Mouse (Mus musculus) heart, embryonic 11.5 days (tissue): ENCODE data around the gene Gck. TPM values are rescaled to one million over a fixed set of nuclear protein-coding genes. Genes with fewer than 3 reads are reported as not detected.

Experiments used
- ATAC-seq: fragments of 200-750 bp; cut with Nextera tagmentation; replicated peaks from 2 replicates; pipeline ENCODE4 v1.8.0; 2017; ENCODE audit warnings: moderate library complexity; ENCODE audit not compliant: insufficient number of reproducible peaks, low FRiP score, low TSS enrichment
- H3K27ac ChIP-seq: fragments of 300-500 bp; sonication (generic); 2 replicates; pipeline ENCODE4 v1.5.1; 2014; ENCODE audit warnings: mild to moderate bottlenecking, low read depth, low read length
- H3K27me3 ChIP-seq: fragments of 300-500 bp; sonication (generic); 2 replicates; pipeline ENCODE4 v1.6.1; 2014; ENCODE audit warnings: mild to moderate bottlenecking, low read length, mixed read lengths; ENCODE audit not compliant: control insufficient read depth, insufficient read depth
- H3K36me3 ChIP-seq: fragments of 300-500 bp; sonication (generic); 2 replicates; pipeline ENCODE4 v1.6.1; 2014; ENCODE audit warnings: mild to moderate bottlenecking, low read length, moderate library complexity, mixed read lengths; ENCODE audit not compliant: control insufficient read depth, insufficient read depth
- H3K4me1 ChIP-seq: fragments of 300-500 bp; sonication (generic); 2 replicates; pipeline ENCODE4 v1.6.1; 2014; ENCODE audit warnings: low read length; ENCODE audit not compliant: control insufficient read depth, insufficient read depth
- H3K4me2 ChIP-seq: fragments of 300-500 bp; sonication (generic); 2 replicates; pipeline ENCODE4 v1.6.1; 2014; ENCODE audit warnings: mild to moderate bottlenecking, moderate library complexity
- H3K4me3 ChIP-seq: fragments of 300-500 bp; sonication (generic); 2 replicates; pipeline ENCODE4 v1.5.1; 2014; ENCODE audit warnings: low read depth, low read length
- H3K9ac ChIP-seq: fragments of 300-500 bp; sonication (generic); 2 replicates; pipeline ENCODE4 v1.6.1; 2014; ENCODE audit warnings: mild to moderate bottlenecking, low read depth, low read length, moderate library complexity
- H3K9me3 ChIP-seq: fragments of 300-500 bp; sonication (generic); replicated peaks from 2 replicates; pipeline ENCODE4 v1.6.1; 2016; ENCODE audit warnings: low read length; ENCODE audit not compliant: control insufficient read depth
- WGBS: fragments of 180-500 bp; shearing (Covaris S2); extraction: QIAGEN DNeasy Blood & Tissue Kit; methylation state at CpG from one replicate; pipeline ENCODE4 v1.1.7; 2014; ENCODE audit not compliant: insufficient replicate concordance; 5-methylcytosine and 5-hydroxymethylcytosine counted together
- polyA plus RNA-seq: library from polyadenylated mRNA; unstranded; fragments of >200 nt; fragmentation: Nextera tagmentation; extraction: Ambion mirVana; gene quantifications from 2 replicates; pipeline ENCODE4 v1.2.1, GENCODE M21; 2014

Gene Gck
- polyA plus RNA-seq, 1 experiment from 2014 or later: 2.6 TPM

GRCm38 (mm10) chr11:5983629-5984028 lies 33.7 kb upstream of the Gck start:
- H3K4me3 ChIP-seq: no peak overlapping the region
- WGBS: 83% methylated on average over 5 of the region's 5 CpGs

GRCm38 (mm10) chr11:5981323-5981722 lies 31.4 kb upstream of the Gck start:
- no peak overlapping the region for H3K4me3 ChIP-seq
- H3K4me1 ChIP-seq: 0 out of 2 replicates have a peak, but pooled peaks cover 2% of the 10 kb centered on the region
- no peaks in the 10 kb centered on the region for H3K9me3 ChIP-seq
- no peaks in the 10 kb centered on the region for H3K27me3 ChIP-seq
- H3K36me3 ChIP-seq: no peaks in the 10 kb centered on the region
- WGBS: 77% methylated on average over 7 of the region's 7 CpGs
- H3K9ac ChIP-seq: no peak overlapping the region
- no peak overlapping the region for H3K4me2 ChIP-seq
- no peak overlapping the region for H3K27ac ChIP-seq
- no peak for ATAC-seq

More at GRCm38 (mm10) chr11:5983629-5984028, 33.7 kb upstream of the Gck start:
- Histone ChIP-seq H3K9me3 (no peaks in the 10 kb centered on the region), H3K9ac (no peak overlapping the region), H3K27ac (no peak overlapping the region), H3K4me2 (no peak overlapping the region), H3K36me3 (no peaks in the 10 kb centered on the region), H3K27me3 (no peaks in the 10 kb centered on the region), H3K4me1 (no peaks in the 10 kb centered on the region)
- ATAC-seq: no peak

GRCm38 (mm10) chr11:5980561-5980960 lies 30.7 kb upstream of the Gck start:
- no peaks in the 10 kb centered on the region for H3K27me3 ChIP-seq
- no peak overlapping the region for H3K27ac ChIP-seq
- H3K36me3 ChIP-seq: no peaks in the 10 kb centered on the region
- H3K9ac ChIP-seq: no peak overlapping the region
- no peak overlapping the region for H3K4me2 ChIP-seq
- ATAC-seq: no peak
- H3K4me1 ChIP-seq: peaks cover 6% of the 10 kb centered on the region; the same call in 1 of the 2 replicates
- no peak overlapping the region for H3K4me3 ChIP-seq
- H3K9me3 ChIP-seq: no peaks in the 10 kb centered on the region
- WGBS: 63% methylated on average over 8 of the region's 8 CpGs

- 78% methylated on average over 2 of the region's 2 CpGs for WGBS
- no peaks in the 10 kb centered on the region for H3K36me3 ChIP-seq
- no peak overlapping the region for H3K4me3 ChIP-seq
- H3K27ac ChIP-seq: no peak overlapping the region
- ATAC-seq: no peak
- no peaks in the 10 kb centered on the region for H3K27me3 ChIP-seq
- no peak overlapping the region for H3K4me2 ChIP-seq
- no peak overlapping the region for H3K9ac ChIP-seq
- H3K9me3 ChIP-seq: no peaks in the 10 kb centered on the region
- peaks cover 6% of the 10 kb centered on the region; the same call in 1 of the 2 replicates for H3K4me1 ChIP-seq
Measured at GRCm38 (mm10) chr11:5980108-5980507, 30.2 kb upstream of the Gck start.

- Histone ChIP-seq H3K9me3 (no peaks in the 10 kb centered on the region), H3K4me1 (peaks cover 7% of the 10 kb centered on the region; the same call in 1 of the 2 replicates), H3K9ac (no peak overlapping the region), H3K27ac (no peak overlapping the region), H3K36me3 (no peaks in the 10 kb centered on the region), H3K4me2 (no peak overlapping the region), H3K27me3 (no peaks in the 10 kb centered on the region), H3K4me3 (no peak overlapping the region)
- 74% methylated on average over 7 of the region's 7 CpGs for WGBS
- no peak for ATAC-seq
Measured at GRCm38 (mm10) chr11:5979088-5979487, 29.2 kb upstream of the Gck start.

GRCm38 (mm10) chr11:5976106-5976505 lies 26.2 kb upstream of the Gck start:
- Histone ChIP-seq H3K36me3 (no peaks in the 10 kb centered on the region), H3K9ac (no peak overlapping the region), H3K27me3 (no peaks in the 10 kb centered on the region), H3K4me2 (no peak overlapping the region), H3K4me3 (no peak overlapping the region), H3K4me1 (peaks cover 12% of the 10 kb centered on the region), H3K9me3 (no peaks in the 10 kb centered on the region), H3K27ac (no peak overlapping the region)
- WGBS: 19% methylated on average over 9 of the region's 9 CpGs
- ATAC-seq: no peak

- WGBS: 71% methylated on average over 2 of the region's 2 CpGs
- Histone ChIP-seq H3K36me3 (no peaks in the 10 kb centered on the region), H3K4me2 (no peak overlapping the region), H3K9me3 (no peaks in the 10 kb centered on the region), H3K4me3 (no peak overlapping the region), H3K4me1 (peaks cover 12% of the 10 kb centered on the region), H3K27ac (no peak overlapping the region), H3K27me3 (no peaks in the 10 kb centered on the region), H3K9ac (no peak overlapping the region)
- ATAC-seq: no peak
Measured at GRCm38 (mm10) chr11:5975068-5975467, 25.2 kb upstream of the Gck start.

GRCm38 (mm10) chr11:5974053-5974452 lies 24.2 kb upstream of the Gck start:
- Histone ChIP-seq H3K27me3 (no peaks in the 10 kb centered on the region), H3K4me3 (no peak overlapping the region), H3K27ac (no peak overlapping the region), H3K4me2 (no peak overlapping the region), H3K9me3 (no peaks in the 10 kb centered on the region), H3K36me3 (peaks cover 2% of the 10 kb centered on the region; the same call in 1 of the 2 replicates), H3K9ac (no peak overlapping the region), H3K4me1 (peaks cover 12% of the 10 kb centered on the region)
- 72% methylated on average over 6 of the region's 6 CpGs for WGBS
- no peak for ATAC-seq

- peaks cover 12% of the 10 kb centered on the region for H3K4me1 ChIP-seq
- 41% methylated on average over 7 of the region's 7 CpGs for WGBS
- H3K27me3 ChIP-seq: no peaks in the 10 kb centered on the region
- H3K4me3 ChIP-seq: no peak overlapping the region
- ATAC-seq: no peak
- H3K9ac ChIP-seq: no peak overlapping the region
- no peak overlapping the region for H3K4me2 ChIP-seq
- peaks cover 7% of the 10 kb centered on the region for H3K36me3 ChIP-seq
- H3K9me3 ChIP-seq: no peaks in the 10 kb centered on the region
- no peak overlapping the region for H3K27ac ChIP-seq
Measured at GRCm38 (mm10) chr11:5973151-5973550, 23.3 kb upstream of the Gck start.
